Mouse (Mus musculus) spleen, adult 2 months (tissue): ENCODE measurements around the gene Ahdc1. TPM values are rescaled to one million over a fixed set of nuclear protein-coding genes. Genes with fewer than 3 reads are reported as not detected.

Experiments
- DNase-seq, 2 experiments: peaks; one replicate each; pipeline versions ENCODE4 v3.0.0 to v3.0.0-alpha.2; 2012 to 2021; ENCODE audit warnings: low spot score in 2 of 2, low read depth in 1 of 2
- H3K27ac ChIP-seq: fragments of 200-500 bp; 2 replicates; pipeline ENCODE4 v1.5.1; 2012; ENCODE audit warnings: low read length, inconsistent platforms; ENCODE audit not compliant: insufficient read depth
- H3K27me3 ChIP-seq: fragments of 200-500 bp; 2 replicates; pipeline ENCODE4 v1.6.1; 2012; ENCODE audit warnings: mild to moderate bottlenecking, moderate library complexity, low read length, inconsistent platforms; ENCODE audit not compliant: control insufficient read depth, insufficient read depth
- H3K36me3 ChIP-seq: fragments of 200-500 bp; 2 replicates; pipeline ENCODE4 v1.6.1; 2012; ENCODE audit warnings: mild to moderate bottlenecking, low read length, inconsistent platforms; ENCODE audit not compliant: control insufficient read depth, insufficient read depth
- H3K4me1 ChIP-seq: fragments of 200-500 bp; 2 replicates; pipeline ENCODE4 v1.6.1; 2011; ENCODE audit warnings: inconsistent platforms; ENCODE audit not compliant: control insufficient read depth, insufficient read depth, insufficient read length
- H3K4me3 ChIP-seq: fragments of 200-500 bp; 2 replicates; pipeline ENCODE4 v1.5.1; 2011; ENCODE audit warnings: mild to moderate bottlenecking, inconsistent platforms; ENCODE audit not compliant: insufficient read depth, insufficient read length; ENCODE audit errors: extremely low read depth
- CTCF ChIP-seq: fragments of 200-500 bp; IDR thresholded peaks from 2 replicates; pipeline ENCODE4 v1.5.1; 2011; ENCODE audit warnings: mild to moderate bottlenecking, inconsistent platforms; ENCODE audit not compliant: insufficient read depth, insufficient read length, insufficient replicate concordance; ENCODE audit errors: extremely low read depth
- POLR2A ChIP-seq: fragments of 200-500 bp; IDR thresholded peaks from 2 replicates; pipeline ENCODE4 v1.6.1; 2011; ENCODE audit warnings: low read depth, low read length, inconsistent platforms
- WGBS: fragments of 180-500 bp; shearing (Covaris S2); methylation state at CpG from one replicate; pipeline ENCODE4 v1.1.7; 2018; 5-methylcytosine and 5-hydroxymethylcytosine counted together
- polyA plus RNA-seq: library from polyadenylated mRNA; depleted of rRNA; stranded (reverse); fragments of >200 nt; gene quantifications from 2 replicates; pipeline ENCODE4 v1.2.3, GENCODE M21; 2012

The Ahdc1 gene
- polyA plus RNA-seq, 1 experiment: 24.3 TPM

- WGBS: 14% methylated on average over 15 of the region's 18 CpGs
- peak in 1 of 2 experiments; percentile 59 for DNase-seq
- peak overlapping the region; percentile 64 for H3K27ac ChIP-seq
- H3K4me3 ChIP-seq: peak overlapping the region; percentile 81
- TF ChIP-seq CTCF (no peak), POLR2A (no peak)
- H3K4me1 ChIP-seq: peaks cover 19% of the 10 kb centered on the region
- H3K27me3 ChIP-seq: no peaks in the 10 kb centered on the region
- H3K36me3 ChIP-seq: 0 out of 2 replicates have a peak, but pooled peaks cover 1% of the 10 kb centered on the region
These were observed 2.3 kb downstream of the Ahdc1 start for GRCm38 (mm10) chr4:133013266-133013891.

- WGBS: 23% methylated on average over 5 of the region's 5 CpGs
- H3K27me3 ChIP-seq: no peaks in the 10 kb centered on the region
- no peak overlapping the region for H3K27ac ChIP-seq
- peaks cover 19% of the 10 kb centered on the region for H3K4me1 ChIP-seq
- no peak for DNase-seq
- no peak overlapping the region for H3K4me3 ChIP-seq
- 0 out of 2 replicates have a peak, but pooled peaks cover 1% of the 10 kb centered on the region for H3K36me3 ChIP-seq
- TF ChIP-seq CTCF (no peak), POLR2A (no peak)
These were observed 3.0 kb downstream of the Ahdc1 start for GRCm38 (mm10) chr4:133014088-133014487.

GRCm38 (mm10) chr4:133014896-133015709, 4.0 kb downstream of the Ahdc1 start:
- WGBS: 77% methylated on average over 10 of the region's 10 CpGs
- Histone ChIP-seq H3K27ac (no peak overlapping the region), H3K4me1 (peaks cover 19% of the 10 kb centered on the region), H3K27me3 (no peaks in the 10 kb centered on the region), H3K36me3 (0 out of 2 replicates have a peak, but pooled peaks cover 1% of the 10 kb centered on the region), H3K4me3 (no peak overlapping the region)
- no peak for DNase-seq
- TF ChIP-seq CTCF (no peak), POLR2A (no peak)

- DNase-seq: no peak
- Histone ChIP-seq H3K4me3 (no peak overlapping the region), H3K4me1 (peaks cover 16% of the 10 kb centered on the region)
These were observed 4.9 kb downstream of the Ahdc1 start for GRCm38 (mm10) chr4:133015710-133016651.

GRCm38 (mm10) chr4:133016677-133017415, 5.8 kb downstream of the Ahdc1 start:
- TF ChIP-seq CTCF (no peak), POLR2A (no peak)
- Histone ChIP-seq H3K27ac (peak overlapping the region; percentile 4; the same call in 1 of the 2 replicates), H3K4me3 (no peak overlapping the region), H3K27me3 (no peaks in the 10 kb centered on the region), H3K36me3 (0 out of 2 replicates have a peak, but pooled peaks cover 1% of the 10 kb centered on the region), H3K4me1 (peaks cover 18% of the 10 kb centered on the region)
- WGBS: 80% methylated on average over 4 of the region's 4 CpGs
- DNase-seq: no peak

More at GRCm38 (mm10) chr4:133015710-133016651, 4.9 kb downstream of the Ahdc1 start:
- H3K27me3 ChIP-seq: no peaks in the 10 kb centered on the region
- H3K36me3 ChIP-seq: 0 out of 2 replicates have a peak, but pooled peaks cover 1% of the 10 kb centered on the region
- no peak for TF ChIP-seq POLR2A
- no peak for TF ChIP-seq CTCF
- H3K27ac ChIP-seq: no peak overlapping the region; the same call in 1 of the 2 replicates
- WGBS: 77% methylated on average over 9 of the region's 9 CpGs
